Mouse (Mus musculus): ENCODE measurements around the gene Foxred2. TPM values are rescaled to one million over a fixed set of nuclear protein-coding genes. Genes with fewer than 3 reads are reported as not detected.
A peak's percentile ranks its signal among the peaks of the same experiment; 100 is the strongest.

Gene Foxred2
- polyA plus RNA-seq, 1 experiment from 2014 or later, result 2.8 TPM

GRCm38 (mm10) chr15:77965117-77965528 is 8.6 kb upstream of the Foxred2 start:
- Histone ChIP-seq H3K9me3 (no peaks in the 10 kb centered on the region), H3K4me1 (peaks cover 11% of the 10 kb centered on the region), H3K27me3 (ENCODE audit: insufficient read depth, poor library complexity, severe bottlenecking) (no peaks in the 10 kb centered on the region), H3K4me3 (no peak overlapping the region), H3K27ac (no peak overlapping the region), H3K36me3 (peaks cover 86% of the 10 kb centered on the region)
- DNase-seq (ENCODE audit: low spot score), result no peak
- WGBS, result 73% methylated on average over 9 of the region's 9 CpGs

GRCm38 (mm10) chr15:77962447-77962846 is 5.9 kb upstream of the Foxred2 start:
- no peaks in the 10 kb centered on the region for H3K4me1 ChIP-seq
- no peaks in the 10 kb centered on the region for H3K27me3 ChIP-seq (ENCODE audit: insufficient read depth, poor library complexity, severe bottlenecking)
- H3K4me3 ChIP-seq, result no peak overlapping the region
- no peaks in the 10 kb centered on the region for H3K9me3 ChIP-seq
- H3K27ac ChIP-seq, result no peak overlapping the region
- no peak for DNase-seq (ENCODE audit: low spot score)
- WGBS, result 95% methylated on average over 5 of the region's 5 CpGs
- peaks cover 93% of the 10 kb centered on the region for H3K36me3 ChIP-seq

- peaks cover 14% of the 10 kb centered on the region for H3K4me1 ChIP-seq
- WGBS, result 89% methylated on average over 6 of the region's 6 CpGs
- H3K4me3 ChIP-seq, result no peak overlapping the region
- DNase-seq (ENCODE audit: low spot score), result no peak
- no peaks in the 10 kb centered on the region for H3K9me3 ChIP-seq
- H3K27me3 ChIP-seq (ENCODE audit: insufficient read depth, poor library complexity, severe bottlenecking), result peaks cover 10% of the 10 kb centered on the region
- no peak overlapping the region for H3K27ac ChIP-seq
- H3K36me3 ChIP-seq, result peaks cover 76% of the 10 kb centered on the region
Measured at GRCm38 (mm10) chr15:77960693-77961092, 4.2 kb upstream of the Foxred2 start.

GRCm38 (mm10) chr15:77958071-77958470 is 1.5 kb upstream of the Foxred2 start:
- WGBS, result 61% methylated on average over 3 of the region's 3 CpGs
- no peak for DNase-seq (ENCODE audit: low spot score)
- Histone ChIP-seq H3K36me3 (peaks cover 50% of the 10 kb centered on the region), H3K27me3 (ENCODE audit: insufficient read depth, poor library complexity, severe bottlenecking) (peaks cover 29% of the 10 kb centered on the region), H3K4me3 (no peak overlapping the region), H3K9me3 (no peaks in the 10 kb centered on the region), H3K27ac (no peak overlapping the region), H3K4me1 (peaks cover 18% of the 10 kb centered on the region)

GRCm38 (mm10) chr15:77957625-77958024 is 1.1 kb upstream of the Foxred2 start:
- Histone ChIP-seq H3K9me3 (no peaks in the 10 kb centered on the region), H3K4me1 (peaks cover 18% of the 10 kb centered on the region), H3K27me3 (ENCODE audit: insufficient read depth, poor library complexity, severe bottlenecking) (peaks cover 29% of the 10 kb centered on the region), H3K27ac (no peak overlapping the region), H3K4me3 (no peak overlapping the region), H3K36me3 (peaks cover 45% of the 10 kb centered on the region)
- WGBS, result 46% methylated on average over 5 of the region's 5 CpGs
- DNase-seq (ENCODE audit: low spot score), result no peak

GRCm38 (mm10) chr15:77955440-77956403 is 800 bp downstream of the Foxred2 start:
- no peak for DNase-seq (ENCODE audit: low spot score)
- peak overlapping the region; percentile 73 for H3K27ac ChIP-seq
- no peaks in the 10 kb centered on the region for H3K9me3 ChIP-seq
- 8% methylated on average over 52 of the region's 52 CpGs for WGBS
- H3K27me3 ChIP-seq (ENCODE audit: insufficient read depth, poor library complexity, severe bottlenecking), result peaks cover 29% of the 10 kb centered on the region
- peaks cover 26% of the 10 kb centered on the region for H3K36me3 ChIP-seq
- peak overlapping the region; percentile 66 for H3K4me3 ChIP-seq
- peaks cover 18% of the 10 kb centered on the region for H3K4me1 ChIP-seq

DNA sequence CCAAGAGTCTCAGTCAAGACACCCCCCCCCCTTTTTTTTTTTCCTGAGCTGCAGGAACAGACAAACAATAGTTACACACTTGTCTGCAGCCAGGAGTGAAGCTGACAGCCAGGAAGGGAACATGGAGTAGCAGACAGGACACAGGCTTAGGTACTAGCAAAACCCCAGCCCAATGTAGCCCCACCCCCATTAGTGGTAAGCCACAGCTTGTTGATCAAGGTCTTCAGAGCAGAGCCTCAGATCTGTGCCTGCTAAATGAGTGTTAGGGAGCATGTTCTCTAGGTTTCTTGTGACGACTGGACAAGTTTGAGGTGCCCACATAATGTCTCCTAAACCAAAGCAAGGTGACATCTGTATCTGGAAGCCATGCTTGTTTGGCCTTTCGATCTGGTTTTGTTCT is 2.2 kb downstream of the Foxred2 start:
- no peak overlapping the region for H3K27ac ChIP-seq
- H3K4me3 ChIP-seq, result no peak overlapping the region
- H3K4me1 ChIP-seq, result peaks cover 18% of the 10 kb centered on the region
- no peak for DNase-seq (ENCODE audit: low spot score)
- H3K27me3 ChIP-seq (ENCODE audit: insufficient read depth, poor library complexity, severe bottlenecking), result peaks cover 29% of the 10 kb centered on the region
- WGBS, result 83% methylated on average over 2 of the region's 2 CpGs
- no peaks in the 10 kb centered on the region for H3K9me3 ChIP-seq
- H3K36me3 ChIP-seq, result peaks cover 13% of the 10 kb centered on the region

DNA sequence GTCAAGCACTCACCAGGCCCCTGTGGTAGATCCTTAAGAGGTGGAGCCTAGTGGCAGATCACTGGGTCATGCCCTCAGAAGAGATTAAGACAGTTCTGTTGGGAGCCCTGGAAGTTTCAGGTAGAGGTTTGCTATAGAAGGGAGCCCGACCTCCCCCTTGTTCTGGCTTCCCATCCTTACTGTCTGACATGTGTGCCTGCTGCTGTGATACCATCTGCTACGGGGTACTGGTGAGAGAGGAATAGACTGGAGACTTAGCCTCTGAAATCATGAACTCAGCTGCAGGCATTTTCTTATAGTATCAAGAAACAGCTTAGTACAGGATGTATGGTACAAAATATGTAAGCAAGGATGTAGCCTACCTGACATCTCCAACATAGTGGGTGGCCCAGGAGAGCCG is 3.6 kb downstream of the Foxred2 start:
- Histone ChIP-seq H3K36me3 (no peaks in the 10 kb centered on the region), H3K4me1 (peaks cover 18% of the 10 kb centered on the region), H3K27ac (no peak overlapping the region), H3K9me3 (no peaks in the 10 kb centered on the region), H3K4me3 (no peak overlapping the region), H3K27me3 (ENCODE audit: insufficient read depth, poor library complexity, severe bottlenecking) (peaks cover 29% of the 10 kb centered on the region)
- DNase-seq (ENCODE audit: low spot score), result no peak
- 80% methylated on average over 3 of the region's 3 CpGs for WGBS

- DNase-seq (ENCODE audit: low spot score), result no peak
- no peaks in the 10 kb centered on the region for H3K36me3 ChIP-seq
- H3K27me3 ChIP-seq (ENCODE audit: insufficient read depth, poor library complexity, severe bottlenecking), result peaks cover 4% of the 10 kb centered on the region; the same call in 1 of the 2 replicates
- H3K9me3 ChIP-seq, result no peaks in the 10 kb centered on the region
- no peaks in the 10 kb centered on the region for H3K4me1 ChIP-seq
- WGBS, result 84% methylated on average over 7 of the region's 7 CpGs
- no peak overlapping the region for H3K4me3 ChIP-seq
- no peak overlapping the region for H3K27ac ChIP-seq
Measured at GRCm38 (mm10) chr15:77949061-77949460, 7.5 kb downstream of the Foxred2 start.

DNA sequence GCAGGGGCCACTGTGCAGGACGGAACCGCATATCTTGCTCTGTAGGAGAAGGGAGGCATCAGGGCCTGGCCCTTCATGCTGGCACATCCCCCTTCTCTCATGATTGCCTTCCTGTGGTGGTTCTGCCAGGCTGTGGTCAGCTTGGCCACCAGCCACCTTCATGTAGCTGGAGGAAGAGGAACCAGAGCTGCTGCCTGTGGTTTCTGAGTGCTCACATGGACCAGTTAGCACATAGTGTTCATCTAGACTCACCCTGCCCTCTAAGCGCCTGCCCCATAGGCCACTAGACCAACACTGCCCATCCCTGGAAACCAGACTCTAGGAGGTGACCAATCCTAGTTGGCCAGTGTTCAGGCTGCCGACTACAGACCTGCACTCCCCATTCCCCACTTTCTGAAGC is 10.8 kb downstream of the Foxred2 start:
- no peaks in the 10 kb centered on the region for H3K9me3 ChIP-seq
- H3K4me3 ChIP-seq, result no peak overlapping the region
- no peaks in the 10 kb centered on the region for H3K27me3 ChIP-seq (ENCODE audit: insufficient read depth, poor library complexity, severe bottlenecking)
- no peaks in the 10 kb centered on the region for H3K36me3 ChIP-seq
- no peak overlapping the region for H3K27ac ChIP-seq
- no peaks in the 10 kb centered on the region for H3K4me1 ChIP-seq
- 76% methylated on average over 4 of the region's 4 CpGs for WGBS
- DNase-seq (ENCODE audit: low spot score), result no peak

DNA sequence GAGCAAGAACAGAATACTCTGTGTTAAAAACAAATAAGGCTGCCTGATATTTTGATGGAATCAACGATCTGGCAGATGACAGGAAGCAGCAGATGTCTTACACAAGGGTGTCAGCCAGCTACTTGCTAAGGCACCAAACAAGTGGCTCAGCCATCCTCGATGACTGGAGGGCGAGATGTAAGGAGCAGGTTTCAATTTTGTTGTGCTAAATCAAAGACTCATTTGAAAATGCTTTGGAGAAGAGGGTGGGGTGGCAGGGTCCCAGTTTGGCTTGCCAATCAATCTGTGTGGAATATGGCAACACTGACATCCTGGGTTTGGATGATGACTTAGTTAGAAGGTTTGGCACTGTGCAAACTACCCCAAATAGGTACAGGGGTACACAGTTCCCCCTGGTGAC is 15.0 kb downstream of the Foxred2 start:
- Histone ChIP-seq H3K9me3 (no peaks in the 10 kb centered on the region), H3K4me3 (no peak overlapping the region), H3K36me3 (no peaks in the 10 kb centered on the region), H3K27ac (no peak overlapping the region), H3K4me1 (no peaks in the 10 kb centered on the region), H3K27me3 (ENCODE audit: insufficient read depth, poor library complexity, severe bottlenecking) (no peaks in the 10 kb centered on the region)
- DNase-seq (ENCODE audit: low spot score), result no peak
- WGBS, result 71% methylated on average over 3 of the region's 3 CpGs

GRCm38 (mm10) chr15:77938516-77938915 is 18.0 kb downstream of the Foxred2 start:
- Histone ChIP-seq H3K4me1 (peaks cover 8% of the 10 kb centered on the region), H3K4me3 (no peak overlapping the region), H3K36me3 (no peaks in the 10 kb centered on the region), H3K27me3 (ENCODE audit: insufficient read depth, poor library complexity, severe bottlenecking) (0 out of 2 replicates have a peak, but pooled peaks cover 8% of the 10 kb centered on the region), H3K9me3 (no peaks in the 10 kb centered on the region), H3K27ac (no peak overlapping the region)
- WGBS, result 72% methylated on average over 5 of the region's 5 CpGs
- DNase-seq (ENCODE audit: low spot score), result no peak

DNA sequence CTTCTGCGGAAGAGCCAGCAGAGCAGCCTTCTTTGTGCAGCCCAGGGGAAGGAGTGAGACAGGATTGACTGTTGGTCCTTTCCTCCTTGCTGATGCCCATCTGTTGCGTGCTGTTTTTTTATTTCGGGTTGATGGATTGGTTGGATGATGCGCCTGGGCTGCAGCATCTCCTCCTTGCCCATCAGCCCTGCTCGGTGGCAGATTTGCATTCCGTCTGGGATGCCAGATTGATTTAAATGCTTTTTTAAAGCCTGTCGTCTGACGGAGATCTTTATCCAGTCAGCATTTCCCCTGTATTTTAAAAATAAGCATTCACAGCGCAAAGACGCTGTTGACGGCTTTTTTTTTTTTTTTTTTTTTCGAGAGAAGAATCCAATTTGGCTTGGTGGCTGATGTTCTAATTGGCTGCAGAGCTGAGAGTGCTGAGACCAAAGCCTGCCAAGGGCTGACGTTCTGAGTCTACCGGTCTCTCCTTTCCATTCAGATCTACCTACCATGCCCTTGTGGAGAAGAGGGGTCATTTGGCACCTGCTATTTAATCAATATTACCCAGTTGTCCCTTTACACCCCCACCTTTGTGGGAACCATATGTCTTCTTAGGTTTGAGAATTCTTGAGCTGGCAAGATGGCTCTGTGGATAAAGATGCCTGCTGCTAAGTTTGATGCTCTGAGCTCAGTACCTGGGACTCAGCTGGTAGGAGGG is 20.7 kb downstream of the Foxred2 start:
- Histone ChIP-seq H3K27ac (no peak overlapping the region), H3K4me1 (peaks cover 9% of the 10 kb centered on the region), H3K9me3 (no peaks in the 10 kb centered on the region), H3K36me3 (no peaks in the 10 kb centered on the region), H3K4me3 (no peak overlapping the region), H3K27me3 (ENCODE audit: insufficient read depth, poor library complexity, severe bottlenecking) (0 out of 2 replicates have a peak, but pooled peaks cover 8% of the 10 kb centered on the region)
- WGBS, result 77% methylated on average over 14 of the region's 14 CpGs
- no peak for DNase-seq (ENCODE audit: low spot score)

Measured in heart, embryonic 10.5 days (tissue).